Mouse (Mus musculus): ENCODE data around the gene Espl1. TPM values are rescaled to one million over a fixed set of nuclear protein-coding genes. Genes with fewer than 3 reads are reported as not detected.
A peak's percentile ranks its signal among the peaks of the same experiment; 100 is the strongest.

The Espl1 gene
- polyA plus RNA-seq (2014; fragmentation: Nextera tagmentation; extraction: Ambion mirVana), result 13.5 and 16.2 TPM in 2 replicates

DNA sequence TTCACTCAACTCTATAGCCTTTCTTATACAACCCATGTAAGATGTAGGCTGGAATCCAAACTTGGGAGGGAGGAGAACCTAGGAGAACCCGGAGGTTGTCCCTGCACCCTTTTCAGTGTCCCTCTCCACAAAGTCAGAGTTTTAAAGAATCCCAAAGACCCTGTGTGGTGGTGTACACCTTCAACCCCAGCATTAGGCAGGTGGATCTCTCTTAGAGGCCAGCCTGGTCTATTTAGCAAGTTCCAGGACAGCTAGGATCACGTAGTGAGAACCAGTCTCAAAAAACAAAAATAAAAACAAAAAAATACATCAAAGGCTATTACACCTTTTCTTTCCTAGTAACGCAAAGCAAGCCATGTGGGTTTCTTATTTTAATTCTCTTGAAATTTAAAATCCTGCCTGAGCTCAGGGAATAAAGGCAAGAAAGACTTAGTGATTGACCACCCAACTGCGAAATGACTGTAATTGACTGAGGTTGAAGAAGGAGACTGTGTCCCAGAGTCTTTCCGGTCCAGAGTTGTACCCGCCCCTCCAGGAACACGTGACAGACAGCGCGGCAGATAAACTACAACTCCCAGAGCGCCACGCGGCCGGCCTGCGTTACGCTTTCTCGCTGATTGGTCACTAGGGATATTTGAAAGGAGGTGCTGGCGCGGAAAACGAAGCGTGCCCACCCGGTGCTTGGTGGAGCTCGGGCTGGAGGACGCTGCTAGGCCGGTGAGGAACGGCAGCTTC, at the start of gene Espl1:
TSS of gene Espl1 (plus strand) at position 634 of the 735 bp plus-strand sequence.
- H3K36me3 ChIP-seq (ENCODE audit: control insufficient read depth, insufficient read depth, low read length), result peaks cover 26% of the 10 kb centered on the region
- peak within 1 kb of the TSS; percentile 72 for H3K9ac ChIP-seq (ENCODE audit: low read length)
- peak; percentile 91 for ATAC-seq (ENCODE audit: insufficient number of reproducible peaks, insufficient read depth, low FRiP score, low read depth)
- no peak within 1 kb of the TSS for H3K27ac ChIP-seq (replicated peaks in 1 of 2; ENCODE audit: control insufficient read depth in 1 of 2, insufficient read depth in 1 of 2, low read depth in 2 of 2, low read length in 2 of 2)
- no peaks in the 10 kb centered on the region for H3K9me3 ChIP-seq (ENCODE audit: control insufficient read depth, low read length)
- no peaks in the 10 kb centered on the region for H3K27me3 ChIP-seq (ENCODE audit: control insufficient read depth, insufficient read depth, low read length)
- H3K4me2 ChIP-seq (ENCODE audit: low read length), result peak within 1 kb of the TSS; percentile 92
- peak within 1 kb of the TSS; percentile 71 to 95 for H3K4me3 ChIP-seq (ENCODE audit: control insufficient read depth in 1 of 2, insufficient read depth in 1 of 2, low read depth in 1 of 2, low read length in 2 of 2)
- WGBS, result 8% methylated on average over 25 of the region's 25 CpGs
- H3K4me1 ChIP-seq (ENCODE audit: control insufficient read depth in 2 of 2, insufficient read depth in 2 of 2, low read length in 2 of 2), result 0 out of 4 replicates have a peak, but pooled peaks cover 0 to 4% of the 10 kb centered on the region in 2 experiments

DNA sequence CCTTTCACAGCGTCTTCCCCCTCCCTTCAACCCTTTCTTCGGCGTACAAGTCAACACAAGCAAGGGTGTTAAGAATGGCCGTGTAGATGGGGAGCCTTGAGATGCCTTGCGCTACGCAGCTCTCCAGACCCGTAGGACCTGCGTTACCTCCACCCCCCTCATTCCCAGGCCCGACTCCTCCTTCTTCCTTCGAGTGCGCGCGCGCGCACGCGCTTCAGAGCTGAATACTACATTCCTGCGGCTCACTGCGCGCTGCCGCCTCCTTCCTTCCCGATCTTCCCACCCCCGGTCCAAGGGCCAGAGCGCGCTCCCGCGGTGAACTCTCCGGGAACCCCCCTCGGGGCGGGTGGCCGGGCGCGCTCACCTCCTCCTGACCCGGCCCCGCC, 49.2 kb upstream of the Espl1 start:
- under 1% methylated on average over 33 of the region's 35 CpGs for WGBS
- Histone ChIP-seq H3K36me3 (ENCODE audit: control insufficient read depth, insufficient read depth, low read length) (no peaks in the 10 kb centered on the region), H3K4me3 (ENCODE audit: control insufficient read depth in 1 of 2, insufficient read depth in 1 of 2, low read depth in 1 of 2, low read length in 2 of 2) (peak overlapping the region; percentile 61 to 62), H3K9me3 (ENCODE audit: control insufficient read depth, low read length) (no peaks in the 10 kb centered on the region), H3K4me1 (ENCODE audit: control insufficient read depth in 2 of 2, insufficient read depth in 2 of 2, low read length in 2 of 2) (peaks cover 22 to 31% of the 10 kb centered on the region in 2 experiments), H3K27ac (replicated peaks in 1 of 2; ENCODE audit: control insufficient read depth in 1 of 2, insufficient read depth in 1 of 2, low read depth in 2 of 2, low read length in 2 of 2) (peak overlapping the region; percentile 66 to 88), H3K27me3 (ENCODE audit: control insufficient read depth, insufficient read depth, low read length) (peaks cover 46% of the 10 kb centered on the region), H3K9ac (ENCODE audit: low read length) (peak overlapping the region; percentile 76), H3K4me2 (ENCODE audit: low read length) (peak overlapping the region; percentile 98)
- peak; percentile 60 for ATAC-seq (ENCODE audit: insufficient number of reproducible peaks, insufficient read depth, low FRiP score, low read depth)

DNA sequence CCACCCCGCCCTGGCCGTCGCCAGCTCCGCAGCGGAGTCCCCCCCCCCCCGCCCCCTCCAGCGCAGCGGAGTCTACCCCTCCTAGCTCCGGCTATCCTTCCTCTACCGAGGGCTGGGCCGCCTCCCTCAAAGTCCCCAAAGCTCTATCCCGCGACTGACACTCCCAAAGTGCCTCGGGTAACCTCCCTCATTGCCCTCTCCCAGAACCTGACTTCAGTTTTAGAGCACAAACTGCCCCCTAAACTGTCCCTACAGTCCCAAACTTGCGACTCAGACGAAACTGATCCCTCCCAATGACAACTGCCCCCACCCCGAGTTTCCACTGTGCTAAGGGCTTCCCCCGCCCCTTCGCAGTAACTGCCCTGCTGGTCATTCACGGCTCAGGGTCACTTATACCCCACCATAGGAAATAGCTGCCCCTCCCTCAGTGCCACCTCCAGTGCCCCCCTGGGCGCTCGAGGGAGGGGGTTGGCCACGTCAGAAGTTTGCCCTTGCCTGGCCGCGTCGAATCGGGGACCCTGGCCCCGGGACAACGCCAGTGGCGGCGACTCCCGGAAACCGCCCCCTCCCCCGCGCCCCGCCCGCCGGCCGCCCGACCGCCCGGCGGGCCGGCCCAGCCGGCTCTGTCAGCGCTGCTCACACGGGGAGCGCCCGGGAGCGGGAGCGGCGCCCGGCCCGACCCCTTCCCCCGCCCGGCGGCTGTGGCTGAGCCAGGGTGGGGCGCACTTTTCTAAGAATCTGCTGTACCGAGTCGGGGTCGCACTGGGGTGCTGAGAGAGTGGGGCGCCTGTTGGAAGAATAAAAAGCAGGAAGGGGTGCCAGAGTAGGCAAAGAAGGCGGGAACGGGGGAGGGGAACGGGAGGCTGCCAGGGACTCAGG, 48.6 kb upstream of the Espl1 start:
- H3K36me3 ChIP-seq (ENCODE audit: control insufficient read depth, insufficient read depth, low read length), result no peaks in the 10 kb centered on the region
- H3K27ac ChIP-seq (replicated peaks in 1 of 2; ENCODE audit: control insufficient read depth in 1 of 2, insufficient read depth in 1 of 2, low read depth in 2 of 2, low read length in 2 of 2), result peak overlapping the region; percentile 88 to 94
- peaks cover 22 to 31% of the 10 kb centered on the region in 2 experiments for H3K4me1 ChIP-seq (ENCODE audit: control insufficient read depth in 2 of 2, insufficient read depth in 2 of 2, low read length in 2 of 2)
- H3K4me2 ChIP-seq (ENCODE audit: low read length), result peak overlapping the region; percentile 98
- ATAC-seq (ENCODE audit: insufficient number of reproducible peaks, insufficient read depth, low FRiP score, low read depth), result peak; percentile 63
- H3K9ac ChIP-seq (ENCODE audit: low read length), result peak overlapping the region; percentile 76
- H3K4me3 ChIP-seq (ENCODE audit: control insufficient read depth in 1 of 2, insufficient read depth in 1 of 2, low read depth in 1 of 2, low read length in 2 of 2), result peak overlapping the region; percentile 61 to 62
- WGBS, result 1% methylated on average over 56 of the region's 65 CpGs
- H3K27me3 ChIP-seq (ENCODE audit: control insufficient read depth, insufficient read depth, low read length), result peaks cover 44% of the 10 kb centered on the region
- no peaks in the 10 kb centered on the region for H3K9me3 ChIP-seq (ENCODE audit: control insufficient read depth, low read length)

DNA sequence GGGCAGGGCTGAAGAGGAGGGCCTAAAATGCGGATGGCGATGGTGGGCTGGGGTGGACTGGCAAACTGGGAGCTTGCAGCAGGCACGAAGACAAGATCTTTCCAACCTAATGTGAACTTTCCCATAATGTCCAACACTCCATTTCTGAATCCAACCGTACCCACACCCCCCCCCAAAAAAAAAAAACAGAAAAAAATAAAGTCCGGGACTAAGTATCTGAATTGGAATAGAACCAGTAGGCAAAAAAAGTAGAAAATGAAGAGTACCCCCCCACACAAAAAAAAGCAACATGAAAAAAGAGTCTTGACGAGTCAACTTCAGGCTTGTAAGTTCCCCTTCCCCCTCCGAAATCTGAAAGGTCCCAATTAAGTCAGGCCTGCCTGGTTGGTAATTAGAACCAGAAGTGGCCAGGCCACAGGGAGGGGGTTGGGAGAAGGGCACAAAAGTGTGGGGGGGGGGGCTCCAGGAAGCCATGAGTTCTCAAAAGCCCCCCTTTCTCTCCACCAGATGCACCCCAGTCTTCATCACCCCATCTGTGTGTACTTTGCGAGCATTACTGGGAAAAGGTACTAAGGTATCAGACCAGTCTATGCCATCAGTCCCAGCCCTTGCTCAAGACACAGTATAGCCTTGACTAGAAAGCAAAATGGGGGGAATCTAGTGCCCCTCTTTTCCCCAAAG, 47.8 kb upstream of the Espl1 start:
- Histone ChIP-seq H3K27me3 (ENCODE audit: control insufficient read depth, insufficient read depth, low read length) (peaks cover 41% of the 10 kb centered on the region), H3K27ac (replicated peaks in 1 of 2; ENCODE audit: control insufficient read depth in 1 of 2, insufficient read depth in 1 of 2, low read depth in 2 of 2, low read length in 2 of 2) (peak overlapping the region; percentile 77 to 88), H3K36me3 (ENCODE audit: control insufficient read depth, insufficient read depth, low read length) (no peaks in the 10 kb centered on the region), H3K9me3 (ENCODE audit: control insufficient read depth, low read length) (no peaks in the 10 kb centered on the region), H3K4me3 (ENCODE audit: control insufficient read depth in 1 of 2, insufficient read depth in 1 of 2, low read depth in 1 of 2, low read length in 2 of 2) (peak overlapping the region; percentile 61 to 62), H3K4me2 (ENCODE audit: low read length) (peak overlapping the region; percentile 98), H3K4me1 (ENCODE audit: control insufficient read depth in 2 of 2, insufficient read depth in 2 of 2, low read length in 2 of 2) (peaks cover 19 to 31% of the 10 kb centered on the region in 2 experiments), H3K9ac (ENCODE audit: low read length) (peak overlapping the region; percentile 76)
- ATAC-seq (ENCODE audit: insufficient number of reproducible peaks, insufficient read depth, low FRiP score, low read depth), result no peak
- WGBS, result 11% methylated on average over 8 of the region's 8 CpGs

DNA sequence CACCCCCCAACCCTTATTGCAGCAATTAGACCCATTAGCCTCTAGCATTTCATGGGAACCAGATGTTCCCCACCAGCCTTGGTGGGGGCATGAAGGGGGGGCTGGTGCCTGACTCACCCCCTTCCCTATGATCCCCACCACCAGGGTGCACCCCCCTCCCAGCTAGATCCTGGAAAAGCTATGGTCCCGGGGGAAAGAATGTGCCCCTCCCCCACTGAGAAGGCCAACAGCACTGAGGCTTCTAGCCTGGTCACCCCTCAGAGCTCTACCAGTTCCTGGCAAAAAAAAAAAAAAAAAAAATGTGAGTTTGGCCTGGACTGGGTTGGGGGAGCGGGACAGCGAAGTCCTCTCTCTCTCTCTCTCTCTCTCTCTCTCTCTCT, 47.3 kb upstream of the Espl1 start:
- H3K9ac ChIP-seq (ENCODE audit: low read length), result no peak overlapping the region
- H3K4me2 ChIP-seq (ENCODE audit: low read length), result peak overlapping the region; percentile 98
- H3K4me3 ChIP-seq (ENCODE audit: control insufficient read depth in 1 of 2, insufficient read depth in 1 of 2, low read depth in 1 of 2, low read length in 2 of 2), result peak overlapping the region in 1 of 2 experiments; percentile 7; a peak in 1 of 4 replicates
- H3K27ac ChIP-seq (replicated peaks in 1 of 2; ENCODE audit: control insufficient read depth in 1 of 2, insufficient read depth in 1 of 2, low read depth in 2 of 2, low read length in 2 of 2), result peak overlapping the region; percentile 55 to 88; a peak in 3 of 4 replicates
- no peaks in the 10 kb centered on the region for H3K9me3 ChIP-seq (ENCODE audit: control insufficient read depth, low read length)
- peaks cover 16 to 26% of the 10 kb centered on the region in 2 experiments for H3K4me1 ChIP-seq (ENCODE audit: control insufficient read depth in 2 of 2, insufficient read depth in 2 of 2, low read length in 2 of 2)
- ATAC-seq (ENCODE audit: insufficient number of reproducible peaks, insufficient read depth, low FRiP score, low read depth), result no peak
- WGBS, result 7% methylated on average over 3 of the region's 3 CpGs
- no peaks in the 10 kb centered on the region for H3K36me3 ChIP-seq (ENCODE audit: control insufficient read depth, insufficient read depth, low read length)
- H3K27me3 ChIP-seq (ENCODE audit: control insufficient read depth, insufficient read depth, low read length), result peaks cover 35% of the 10 kb centered on the region

DNA sequence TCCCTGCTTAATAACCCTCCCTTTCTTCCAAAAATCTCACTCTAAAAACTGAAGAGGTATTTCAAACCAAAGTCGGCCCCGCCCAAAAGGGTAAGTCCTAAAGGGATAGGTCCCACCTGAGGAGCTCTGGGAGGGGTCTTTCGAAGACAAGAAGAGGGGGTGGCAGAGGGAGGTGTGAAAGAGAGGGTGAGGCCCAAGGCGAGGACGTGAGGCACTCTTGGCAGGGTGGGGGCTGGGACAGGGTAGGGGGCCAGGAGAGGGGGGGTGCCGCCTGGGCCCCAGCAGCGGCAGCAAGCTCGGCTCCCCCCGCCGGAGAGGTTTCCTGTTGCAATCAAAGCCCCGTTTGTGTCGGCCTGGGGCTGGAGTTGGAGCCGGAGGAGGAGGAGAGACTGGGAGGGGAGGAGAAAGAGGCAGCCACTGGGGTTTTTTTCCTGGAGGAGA, 46.8 kb upstream of the Espl1 start:
- Histone ChIP-seq H3K4me1 (ENCODE audit: control insufficient read depth in 2 of 2, insufficient read depth in 2 of 2, low read length in 2 of 2) (peaks cover 14 to 24% of the 10 kb centered on the region in 2 experiments), H3K9ac (ENCODE audit: low read length) (peak overlapping the region; percentile 31; the same call in 1 of the 2 replicates), H3K27me3 (ENCODE audit: control insufficient read depth, insufficient read depth, low read length) (peaks cover 32% of the 10 kb centered on the region), H3K4me2 (ENCODE audit: low read length) (peak overlapping the region; percentile 98), H3K36me3 (ENCODE audit: control insufficient read depth, insufficient read depth, low read length) (no peaks in the 10 kb centered on the region), H3K27ac (replicated peaks in 1 of 2; ENCODE audit: control insufficient read depth in 1 of 2, insufficient read depth in 1 of 2, low read depth in 2 of 2, low read length in 2 of 2) (peak overlapping the region; percentile 55 to 88), H3K9me3 (ENCODE audit: control insufficient read depth, low read length) (no peaks in the 10 kb centered on the region), H3K4me3 (ENCODE audit: control insufficient read depth in 1 of 2, insufficient read depth in 1 of 2, low read depth in 1 of 2, low read length in 2 of 2) (peak overlapping the region in 1 of 2 experiments; percentile 7; a peak in 1 of 4 replicates)
- 5% methylated on average over 13 of the region's 13 CpGs for WGBS
- ATAC-seq (ENCODE audit: insufficient number of reproducible peaks, insufficient read depth, low FRiP score, low read depth), result no peak

DNA sequence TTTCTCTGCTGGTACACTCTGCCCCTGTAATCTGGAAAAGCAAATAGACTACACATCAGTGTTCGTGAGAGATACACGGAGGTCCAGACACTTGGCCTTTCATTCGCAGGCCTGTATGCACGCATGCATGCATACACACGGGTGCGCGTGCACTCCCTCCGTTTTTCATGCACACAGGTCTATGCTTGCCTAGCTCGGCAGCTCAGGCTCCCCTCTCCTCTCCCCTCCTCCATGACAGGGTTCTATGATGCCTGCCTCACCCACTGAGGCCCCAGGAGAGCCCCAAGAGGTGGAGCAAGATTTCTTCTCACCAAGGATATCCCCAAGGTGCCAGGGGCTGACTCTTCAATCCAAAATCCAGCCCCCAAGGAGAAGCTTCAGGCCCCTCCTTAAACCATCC, 46.1 kb upstream of the Espl1 start:
- H3K9ac ChIP-seq (ENCODE audit: low read length), result no peak overlapping the region
- H3K4me3 ChIP-seq (ENCODE audit: control insufficient read depth in 1 of 2, insufficient read depth in 1 of 2, low read depth in 1 of 2, low read length in 2 of 2), result no peak overlapping the region
- no peaks in the 10 kb centered on the region for H3K9me3 ChIP-seq (ENCODE audit: control insufficient read depth, low read length)
- H3K27me3 ChIP-seq (ENCODE audit: control insufficient read depth, insufficient read depth, low read length), result peaks cover 29% of the 10 kb centered on the region
- 50% methylated on average over 9 of the region's 9 CpGs for WGBS
- ATAC-seq (ENCODE audit: insufficient number of reproducible peaks, insufficient read depth, low FRiP score, low read depth), result no peak
- no peaks in the 10 kb centered on the region for H3K36me3 ChIP-seq (ENCODE audit: control insufficient read depth, insufficient read depth, low read length)
- peaks cover 14 to 20% of the 10 kb centered on the region in 2 experiments for H3K4me1 ChIP-seq (ENCODE audit: control insufficient read depth in 2 of 2, insufficient read depth in 2 of 2, low read length in 2 of 2)
- H3K27ac ChIP-seq (replicated peaks in 1 of 2; ENCODE audit: control insufficient read depth in 1 of 2, insufficient read depth in 1 of 2, low read depth in 2 of 2, low read length in 2 of 2), result peak overlapping the region; percentile 48 to 88
- H3K4me2 ChIP-seq (ENCODE audit: low read length), result peak overlapping the region; percentile 98
